Mouse (Mus musculus): ENCODE measurements around the gene Fxyd1.

GRCm38 (mm10) chr7:31042431-31042910, 14.5 kb downstream of the Fxyd1 start, which contains the start of gene Fxyd5:
- TF ChIP-seq POLR2A (IDR thresholded peaks at IDR 0.05; ENCODE audit: extremely low read depth, insufficient read depth, low read length) (no peak), CTCF (IDR thresholded peaks at IDR 0.05; ENCODE audit: low read depth, low read length) (no peak)
